Mouse (Mus musculus) olfactory bulb, adult 2 months (tissue): Measurements from ENCODE around the gene 6030445D17Rik.

Experiments
- CTCF ChIP-seq: fragments of 200-500 bp; IDR thresholded peaks from 2 replicates; pipeline ENCODE4 v1.5.1; 2012; ENCODE audit warnings: low read depth, mild to moderate bottlenecking, low read length, moderate library complexity; ENCODE audit not compliant: insufficient read depth
- POLR2A ChIP-seq: fragments of 200-500 bp; IDR thresholded peaks from 2 replicates; pipeline ENCODE4 v1.6.1; 2012; ENCODE audit warnings: mild to moderate bottlenecking, low read depth, low read length, moderate library complexity; ENCODE audit not compliant: insufficient read depth

DNA sequence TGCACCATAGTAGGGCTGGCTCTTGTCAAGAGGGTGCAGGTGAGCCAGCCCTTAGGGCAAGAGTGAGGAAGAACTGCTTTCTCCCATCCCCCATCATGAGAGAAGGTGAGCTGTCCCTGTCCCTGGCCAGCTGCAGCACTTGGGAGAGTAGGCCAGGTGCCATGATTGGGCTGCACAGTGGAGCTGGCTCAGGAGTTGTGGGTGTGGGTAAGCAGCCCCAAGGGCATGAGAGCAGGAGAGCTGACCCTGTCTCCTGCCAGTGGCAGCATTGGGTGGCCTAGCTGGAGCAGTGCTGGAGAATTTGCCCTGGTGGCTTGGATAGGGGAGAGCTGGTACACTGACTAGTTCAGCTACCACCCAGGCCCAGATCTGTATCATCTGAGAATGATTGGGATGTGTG, 50.9 kb downstream of the 6030445D17Rik start:
- TF ChIP-seq POLR2A (no peak), CTCF (no peak)
